Mouse (Mus musculus): ENCODE measurements at regions not wholly inside any gene's neighbourhood (a gene's known extent, or its start where the extent isn't known, plus 50 kb on each side); places are given as distances from the start of the nearest gene placed in this dataset.

DNA sequence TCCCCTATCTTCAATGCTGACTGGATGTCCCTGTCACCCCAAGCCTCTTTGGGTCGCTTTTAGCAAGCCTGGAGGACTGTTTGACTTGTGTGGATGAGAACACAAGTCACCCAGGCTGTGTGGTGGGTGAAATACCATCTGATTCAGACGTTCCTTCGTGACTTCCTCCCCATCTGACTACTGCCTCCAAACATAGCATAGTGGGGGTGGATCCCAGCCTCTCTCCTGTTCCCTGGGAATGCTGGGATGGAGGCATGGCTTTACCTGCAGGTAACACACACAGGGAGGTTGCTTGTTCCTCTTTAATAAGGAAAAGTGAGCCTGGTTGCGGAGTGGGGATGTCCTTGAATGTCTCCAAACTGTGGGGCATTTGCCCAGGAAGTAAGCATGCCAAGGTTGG, 369.0 kb upstream of the Gm10131 start:
- Histone ChIP-seq H3K79me3 (ENCODE audit: low read depth) (no peaks in the 10 kb centered on the region), H3ac (ENCODE audit: control insufficient read depth, insufficient read length, low read depth) (no peak overlapping the region), H3K79me2 (ENCODE audit: control insufficient read depth, insufficient read depth) (no peaks in the 10 kb centered on the region), H3K27me3 (ENCODE audit: control insufficient read depth, insufficient read depth, insufficient read length) (no peaks in the 10 kb centered on the region), H3K36me3 (ENCODE audit: control insufficient read depth, insufficient read depth) (no peaks in the 10 kb centered on the region), H3K4me3 (ENCODE audit: insufficient read depth, poor library complexity, severe bottlenecking) (no peak overlapping the region)
- no peak for TF ChIP-seq MAX (IDR thresholded peaks at IDR 0.05)
- no peak for TF ChIP-seq FOSL1 (IDR thresholded peaks at IDR 0.05; ENCODE audit: insufficient read depth, low read length, poor library complexity, severe bottlenecking)
- no peak for TF ChIP-seq MYOD1 (IDR thresholded peaks at IDR 0.05; ENCODE audit: control insufficient read depth, insufficient read length, low read depth)
- TF ChIP-seq MYOG (IDR thresholded peaks at IDR 0.05; ENCODE audit: control insufficient read depth, extremely low read depth, insufficient read length), result no peak
- TF ChIP-seq CEBPB (IDR thresholded peaks at IDR 0.05; ENCODE audit: low read depth), result no peak

- Histone ChIP-seq H3K79me3 (ENCODE audit: low read depth) (no peaks in the 10 kb centered on the region), H3K36me3 (ENCODE audit: control insufficient read depth, insufficient read depth) (no peaks in the 10 kb centered on the region), H3K4me3 (ENCODE audit: insufficient read depth, poor library complexity, severe bottlenecking) (no peak overlapping the region), H3K79me2 (ENCODE audit: control insufficient read depth, insufficient read depth) (no peaks in the 10 kb centered on the region), H3ac (ENCODE audit: control insufficient read depth, insufficient read length, low read depth) (no peak overlapping the region), H3K27me3 (ENCODE audit: control insufficient read depth, insufficient read depth, insufficient read length) (no peaks in the 10 kb centered on the region)
- TF ChIP-seq FOSL1 (IDR thresholded peaks at IDR 0.05; ENCODE audit: insufficient read depth, low read length, poor library complexity, severe bottlenecking) (no peak), MYOG (IDR thresholded peaks at IDR 0.05; ENCODE audit: control insufficient read depth, extremely low read depth, insufficient read length) (no peak), MYOD1 (IDR thresholded peaks at IDR 0.05; ENCODE audit: control insufficient read depth, insufficient read length, low read depth) (no peak), MAX (IDR thresholded peaks at IDR 0.05) (no peak), CTCF (IDR thresholded peaks at IDR 0.05; ENCODE audit: control insufficient read depth, insufficient read depth, insufficient read length) (no peak), CEBPB (IDR thresholded peaks at IDR 0.05; ENCODE audit: low read depth) (no peak), USF1 (IDR thresholded peaks at IDR 0.05; ENCODE audit: low read depth) (no peak)
Observed at GRCm38 (mm10) chr8:34478891-34479290, 367.4 kb upstream of the Gm10131 start.

DNA sequence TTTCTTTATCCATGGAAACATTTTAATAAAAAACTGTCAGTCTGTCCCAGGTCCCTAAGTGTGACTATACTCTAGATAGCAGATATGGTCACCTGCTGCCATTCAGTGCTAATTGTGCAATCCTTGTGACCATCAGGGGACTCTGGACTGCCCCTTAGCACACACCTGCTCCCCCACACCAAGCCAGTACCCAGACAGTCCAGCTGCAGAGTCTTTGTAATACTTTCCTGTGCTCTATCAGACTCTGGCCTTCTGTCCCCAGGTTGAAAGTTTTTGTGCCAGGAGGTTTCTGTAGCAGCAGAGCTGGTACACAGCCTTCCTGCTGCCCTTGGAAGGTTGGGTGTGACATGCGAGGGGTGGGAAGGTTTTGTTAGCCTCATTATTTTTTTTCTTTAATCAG, 366.9 kb upstream of the Gm10131 start:
- TF ChIP-seq CEBPB (IDR thresholded peaks at IDR 0.05; ENCODE audit: low read depth) (no peak), MAX (IDR thresholded peaks at IDR 0.05) (no peak), CTCF (IDR thresholded peaks at IDR 0.05; ENCODE audit: control insufficient read depth, insufficient read depth, insufficient read length) (no peak), USF1 (IDR thresholded peaks at IDR 0.05; ENCODE audit: low read depth) (no peak), MYOG (IDR thresholded peaks at IDR 0.05; ENCODE audit: control insufficient read depth, extremely low read depth, insufficient read length) (no peak), FOSL1 (IDR thresholded peaks at IDR 0.05; ENCODE audit: insufficient read depth, low read length, poor library complexity, severe bottlenecking) (no peak), MYOD1 (IDR thresholded peaks at IDR 0.05; ENCODE audit: control insufficient read depth, insufficient read length, low read depth) (no peak)
- Histone ChIP-seq H3K27me3 (ENCODE audit: control insufficient read depth, insufficient read depth, insufficient read length) (no peaks in the 10 kb centered on the region), H3K4me3 (ENCODE audit: insufficient read depth, poor library complexity, severe bottlenecking) (no peak overlapping the region), H3K79me2 (ENCODE audit: control insufficient read depth, insufficient read depth) (no peaks in the 10 kb centered on the region), H3K79me3 (ENCODE audit: low read depth) (no peaks in the 10 kb centered on the region), H3K36me3 (ENCODE audit: control insufficient read depth, insufficient read depth) (no peaks in the 10 kb centered on the region), H3ac (ENCODE audit: control insufficient read depth, insufficient read length, low read depth) (no peak overlapping the region)

GRCm38 (mm10) chr8:34476146-34476820, 364.7 kb upstream of the Gm10131 start:
- H3K36me3 ChIP-seq (ENCODE audit: control insufficient read depth, insufficient read depth), result no peaks in the 10 kb centered on the region
- H3K27me3 ChIP-seq (ENCODE audit: control insufficient read depth, insufficient read depth, insufficient read length), result no peaks in the 10 kb centered on the region
- TF ChIP-seq FOSL1 (IDR thresholded peaks at IDR 0.05; ENCODE audit: insufficient read depth, low read length, poor library complexity, severe bottlenecking), result no peak
- H3K79me2 ChIP-seq (ENCODE audit: control insufficient read depth, insufficient read depth), result no peaks in the 10 kb centered on the region
- H3K79me3 ChIP-seq (ENCODE audit: low read depth), result no peaks in the 10 kb centered on the region
- H3ac ChIP-seq (ENCODE audit: control insufficient read depth, insufficient read length, low read depth), result no peak overlapping the region
- no peak overlapping the region for H3K4me3 ChIP-seq (ENCODE audit: insufficient read depth, poor library complexity, severe bottlenecking)

- TF ChIP-seq USF1 (IDR thresholded peaks at IDR 0.05; ENCODE audit: low read depth) (no peak), FOSL1 (IDR thresholded peaks at IDR 0.05; ENCODE audit: insufficient read depth, low read length, poor library complexity, severe bottlenecking) (no peak), MAX (IDR thresholded peaks at IDR 0.05) (no peak), CTCF (IDR thresholded peaks at IDR 0.05; ENCODE audit: control insufficient read depth, insufficient read depth, insufficient read length) (no peak), CEBPB (IDR thresholded peaks at IDR 0.05; ENCODE audit: low read depth) (no peak), MYOD1 (IDR thresholded peaks at IDR 0.05; ENCODE audit: control insufficient read depth, insufficient read length, low read depth) (no peak), MYOG (IDR thresholded peaks at IDR 0.05; ENCODE audit: control insufficient read depth, extremely low read depth, insufficient read length) (no peak)
- no peak overlapping the region for H3K4me3 ChIP-seq (ENCODE audit: insufficient read depth, poor library complexity, severe bottlenecking)
- H3ac ChIP-seq (ENCODE audit: control insufficient read depth, insufficient read length, low read depth), result no peak overlapping the region
- no peaks in the 10 kb centered on the region for H3K27me3 ChIP-seq (ENCODE audit: control insufficient read depth, insufficient read depth, insufficient read length)
- H3K36me3 ChIP-seq (ENCODE audit: control insufficient read depth, insufficient read depth), result no peaks in the 10 kb centered on the region
- no peaks in the 10 kb centered on the region for H3K79me2 ChIP-seq (ENCODE audit: control insufficient read depth, insufficient read depth)
- H3K79me3 ChIP-seq (ENCODE audit: low read depth), result no peaks in the 10 kb centered on the region
Observed at GRCm38 (mm10) chr8:34474593-34474992, 363.1 kb upstream of the Gm10131 start.

- H3K4me3 ChIP-seq (ENCODE audit: insufficient read depth, poor library complexity, severe bottlenecking), result no peak overlapping the region
- H3K27me3 ChIP-seq (ENCODE audit: control insufficient read depth, insufficient read depth, insufficient read length), result no peaks in the 10 kb centered on the region
- H3K79me3 ChIP-seq (ENCODE audit: low read depth), result no peaks in the 10 kb centered on the region
- TF ChIP-seq MAX (IDR thresholded peaks at IDR 0.05) (no peak), CEBPB (IDR thresholded peaks at IDR 0.05; ENCODE audit: low read depth) (no peak), CTCF (IDR thresholded peaks at IDR 0.05; ENCODE audit: control insufficient read depth, insufficient read depth, insufficient read length) (no peak), FOSL1 (IDR thresholded peaks at IDR 0.05; ENCODE audit: insufficient read depth, low read length, poor library complexity, severe bottlenecking) (no peak), USF1 (IDR thresholded peaks at IDR 0.05; ENCODE audit: low read depth) (no peak), MYOD1 (IDR thresholded peaks at IDR 0.05; ENCODE audit: control insufficient read depth, insufficient read length, low read depth) (no peak), MYOG (IDR thresholded peaks at IDR 0.05; ENCODE audit: control insufficient read depth, extremely low read depth, insufficient read length) (no peak)
- H3K36me3 ChIP-seq (ENCODE audit: control insufficient read depth, insufficient read depth), result no peaks in the 10 kb centered on the region
- H3ac ChIP-seq (ENCODE audit: control insufficient read depth, insufficient read length, low read depth), result no peak overlapping the region
- H3K79me2 ChIP-seq (ENCODE audit: control insufficient read depth, insufficient read depth), result no peaks in the 10 kb centered on the region
Observed at GRCm38 (mm10) chr8:34473769-34474168, 362.2 kb upstream of the Gm10131 start.

Measured in C2C12 (cell line).